Mouse (Mus musculus): ENCODE data around the gene Zmym1. TPM values are rescaled to one million over a fixed set of nuclear protein-coding genes. Genes with fewer than 3 reads are reported as not detected.
A peak's percentile ranks its signal among the peaks of the same experiment; 100 is the strongest.

The Zmym1 gene
- polyA plus RNA-seq, 1 experiment from 2014 or later = 22.5 TPM

DNA sequence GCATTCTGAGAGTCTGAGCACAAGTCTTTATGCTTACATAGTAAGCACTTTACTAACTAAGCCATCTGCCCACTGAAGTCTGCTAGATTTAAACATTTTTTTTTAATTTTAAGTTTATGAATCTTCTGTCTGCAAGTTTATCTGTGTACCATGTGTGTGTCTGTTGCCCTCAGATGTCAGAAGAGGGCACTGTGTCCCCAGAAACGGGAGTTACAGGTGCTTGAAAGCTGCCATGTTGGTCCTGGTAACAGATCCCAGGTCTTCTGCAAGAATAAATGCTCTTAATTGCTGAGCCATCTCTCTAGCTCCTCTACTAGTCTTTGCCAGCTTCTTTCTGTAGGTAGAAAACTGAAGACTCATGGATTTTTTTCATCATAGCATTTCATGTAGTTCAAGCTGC, 14.0 kb upstream of the Zmym1 start:
- WGBS = 68% methylated on average over 1 of the region's 1 CpGs

DNA sequence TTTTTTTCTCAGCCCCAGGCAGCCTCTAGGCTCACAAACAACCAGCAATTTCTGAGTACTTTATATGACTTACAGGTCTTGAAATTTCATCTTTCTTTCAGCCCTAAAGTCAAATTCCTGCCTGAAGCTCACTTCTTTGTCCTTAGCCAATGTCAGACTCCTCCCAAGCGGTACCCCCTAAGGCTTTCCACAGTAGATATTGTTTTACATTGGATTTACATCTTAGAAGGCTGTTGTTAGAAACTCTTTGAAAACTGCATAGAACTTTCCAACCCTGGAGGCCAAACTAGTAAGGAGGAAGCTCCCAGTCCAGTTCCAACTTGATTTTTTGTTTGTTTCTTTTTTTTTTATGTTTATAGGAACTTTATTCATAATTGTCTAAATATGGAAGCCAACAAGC, 3.1 kb upstream of the Zmym1 start:
- no peaks in the 10 kb centered on the region for H3K27me3 ChIP-seq (ENCODE audit: insufficient read depth, low read length)
- no peak overlapping the region for H3K4me3 ChIP-seq (ENCODE audit: low read length)
- no peak overlapping the region for H3K27ac ChIP-seq (ENCODE audit: low read length)
- ATAC-seq (ENCODE audit: low FRiP score, low TSS enrichment) = no peak
- no peak overlapping the region for H3K9ac ChIP-seq (replicated peaks; ENCODE audit: low read length)
- H3K4me2 ChIP-seq (replicated peaks; ENCODE audit: low read depth, low read length) = no peak overlapping the region
- WGBS = 63% methylated on average over 1 of the region's 1 CpGs
- H3K4me1 ChIP-seq (ENCODE audit: insufficient read depth, low read length) = peaks cover 4% of the 10 kb centered on the region; the same call in 1 of the 2 replicates
- H3K36me3 ChIP-seq (ENCODE audit: insufficient read depth, low read length) = peaks cover 4% of the 10 kb centered on the region; the same call in 1 of the 2 replicates
- peaks cover 5% of the 10 kb centered on the region; the same call in 1 of the 2 replicates for H3K9me3 ChIP-seq (ENCODE audit: low read length)

More for the DNA sequence above, 14.0 kb upstream of the Zmym1 start:
- no peak for ATAC-seq (ENCODE audit: low FRiP score, low TSS enrichment)
- H3K27me3 ChIP-seq (ENCODE audit: insufficient read depth, low read length) = no peaks in the 10 kb centered on the region
- H3K4me3 ChIP-seq (ENCODE audit: low read length) = no peak overlapping the region
- no peak overlapping the region for H3K4me2 ChIP-seq (replicated peaks; ENCODE audit: low read depth, low read length)
- no peaks in the 10 kb centered on the region; the same call in 1 of the 2 replicates for H3K9me3 ChIP-seq (ENCODE audit: low read length)
- no peak overlapping the region for H3K27ac ChIP-seq (ENCODE audit: low read length)
- H3K36me3 ChIP-seq (ENCODE audit: insufficient read depth, low read length) = no peaks in the 10 kb centered on the region
- H3K9ac ChIP-seq (replicated peaks; ENCODE audit: low read length) = no peak overlapping the region
- peaks cover 6% of the 10 kb centered on the region; the same call in 1 of the 2 replicates for H3K4me1 ChIP-seq (ENCODE audit: insufficient read depth, low read length)

DNA sequence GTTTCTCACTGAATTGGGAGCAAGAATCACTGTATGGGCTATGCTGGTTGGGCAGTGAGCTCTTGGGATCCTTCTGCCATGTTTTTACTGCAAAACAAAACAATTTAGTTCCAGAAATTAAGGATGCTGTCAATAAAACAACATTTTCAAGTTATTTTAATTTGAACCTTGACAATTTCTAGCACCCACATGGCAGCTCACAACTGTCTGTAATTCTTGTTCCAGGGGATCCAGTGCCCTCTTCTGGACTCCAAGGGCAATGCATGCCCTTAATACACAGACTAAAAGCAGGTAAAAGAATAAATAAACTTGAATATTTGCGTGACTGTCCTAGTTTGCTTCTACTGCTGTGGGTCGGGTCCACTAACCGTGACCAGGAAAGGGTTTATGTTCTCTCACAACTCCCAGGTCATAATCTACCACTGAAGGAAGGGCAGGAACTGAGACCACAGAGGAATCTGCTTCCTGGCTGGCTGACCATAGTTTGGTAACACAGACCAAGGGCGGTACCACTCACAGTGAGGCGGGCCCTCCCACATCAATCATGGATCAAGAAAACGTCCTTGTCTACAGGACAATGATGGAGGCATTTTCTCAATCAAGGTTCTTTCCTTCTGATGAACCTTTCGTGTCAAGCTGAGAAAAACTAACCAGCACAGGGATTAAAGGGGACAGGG, 6.3 kb downstream of the Zmym1 start:
- Histone ChIP-seq H3K4me2 (replicated peaks; ENCODE audit: low read depth, low read length) (no peak overlapping the region), H3K9ac (replicated peaks; ENCODE audit: low read length) (no peak overlapping the region), H3K27me3 (ENCODE audit: insufficient read depth, low read length) (no peaks in the 10 kb centered on the region), H3K4me1 (ENCODE audit: insufficient read depth, low read length) (no peaks in the 10 kb centered on the region), H3K4me3 (ENCODE audit: low read length) (no peak overlapping the region), H3K9me3 (ENCODE audit: low read length) (no peaks in the 10 kb centered on the region), H3K36me3 (ENCODE audit: insufficient read depth, low read length) (peaks cover 37% of the 10 kb centered on the region), H3K27ac (ENCODE audit: low read length) (no peak overlapping the region)
- ATAC-seq (ENCODE audit: low FRiP score, low TSS enrichment) = no peak
- WGBS = 83% methylated on average over 7 of the region's 7 CpGs

DNA sequence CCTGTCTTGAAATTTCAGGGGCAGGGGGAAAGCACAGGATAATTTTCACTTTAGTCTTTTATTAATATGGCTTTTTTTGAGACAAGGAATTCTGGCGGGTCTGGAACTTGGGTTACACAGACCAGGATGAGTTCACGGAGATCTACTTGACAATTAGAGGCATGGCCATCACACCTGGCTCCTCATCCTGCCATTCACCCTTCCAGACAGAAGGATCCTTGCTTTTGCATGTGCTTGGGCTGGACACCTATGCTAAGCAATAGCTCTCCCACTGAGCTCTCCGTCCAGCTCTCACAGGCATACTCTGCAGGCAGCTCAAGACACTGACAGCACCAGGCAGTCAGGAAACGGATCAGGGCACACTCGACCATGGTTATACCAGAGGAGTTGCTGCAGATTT, 7.9 kb downstream of the Zmym1 start:
- WGBS = 92% methylated on average over 5 of the region's 5 CpGs

DNA sequence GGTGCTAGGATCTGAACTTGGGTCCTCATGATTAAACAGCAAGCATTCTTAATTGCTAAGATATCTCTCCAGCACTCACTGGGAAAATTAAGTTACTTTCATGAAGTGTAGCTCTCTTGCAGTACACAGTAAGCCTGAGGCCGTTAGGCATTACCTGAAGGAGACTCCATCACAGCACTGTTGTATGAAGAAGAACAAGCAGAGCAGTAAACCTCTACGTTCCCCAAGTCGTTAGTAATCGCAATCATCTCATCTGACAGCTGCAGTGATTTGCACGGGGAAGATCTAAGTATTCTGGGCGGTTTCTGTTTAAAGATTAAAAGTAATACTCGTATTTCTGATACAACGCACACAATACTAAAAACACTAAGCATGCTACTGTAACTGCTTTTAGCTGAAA, 9.8 kb downstream of the Zmym1 start:
- Histone ChIP-seq H3K27ac (ENCODE audit: low read length) (no peak overlapping the region), H3K36me3 (ENCODE audit: insufficient read depth, low read length) (peaks cover 46% of the 10 kb centered on the region), H3K4me1 (ENCODE audit: insufficient read depth, low read length) (no peaks in the 10 kb centered on the region), H3K9me3 (ENCODE audit: low read length) (no peaks in the 10 kb centered on the region), H3K4me2 (replicated peaks; ENCODE audit: low read depth, low read length) (no peak overlapping the region), H3K9ac (replicated peaks; ENCODE audit: low read length) (no peak overlapping the region), H3K4me3 (ENCODE audit: low read length) (no peak overlapping the region), H3K27me3 (ENCODE audit: insufficient read depth, low read length) (no peaks in the 10 kb centered on the region)
- 84% methylated on average over 8 of the region's 8 CpGs for WGBS
- no peak for ATAC-seq (ENCODE audit: low FRiP score, low TSS enrichment)

More for the DNA sequence above, 7.9 kb downstream of the Zmym1 start:
- Histone ChIP-seq H3K9ac (replicated peaks; ENCODE audit: low read length) (no peak overlapping the region), H3K4me1 (ENCODE audit: insufficient read depth, low read length) (no peaks in the 10 kb centered on the region), H3K27ac (ENCODE audit: low read length) (no peak overlapping the region), H3K4me3 (ENCODE audit: low read length) (no peak overlapping the region), H3K9me3 (ENCODE audit: low read length) (no peaks in the 10 kb centered on the region), H3K36me3 (ENCODE audit: insufficient read depth, low read length) (peaks cover 45% of the 10 kb centered on the region), H3K4me2 (replicated peaks; ENCODE audit: low read depth, low read length) (no peak overlapping the region), H3K27me3 (ENCODE audit: insufficient read depth, low read length) (no peaks in the 10 kb centered on the region)
- no peak for ATAC-seq (ENCODE audit: low FRiP score, low TSS enrichment)

DNA sequence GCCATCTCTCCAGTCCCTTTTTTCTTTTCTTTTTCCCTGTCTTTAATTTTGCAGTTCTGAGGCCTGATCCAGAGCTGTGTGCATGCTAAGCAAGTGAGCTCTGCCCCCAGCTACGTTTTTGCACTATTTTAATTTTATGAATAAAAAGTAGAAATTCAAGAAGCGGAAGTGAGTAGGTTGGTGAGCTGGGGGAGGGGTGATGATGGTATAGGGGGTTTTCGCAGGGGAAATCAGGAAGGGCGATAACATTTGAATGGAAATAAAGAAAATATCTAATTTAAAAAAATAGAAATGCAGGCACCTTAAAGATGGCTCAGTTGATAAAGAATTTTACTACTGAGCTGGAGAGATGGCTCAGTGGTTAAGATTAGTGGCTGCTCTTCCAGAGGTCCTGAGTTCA, 17.4 kb downstream of the Zmym1 start:
- WGBS = 82% methylated on average over 4 of the region's 4 CpGs
- H3K4me1 ChIP-seq (ENCODE audit: insufficient read depth, low read length) = no peaks in the 10 kb centered on the region
- H3K27ac ChIP-seq (ENCODE audit: low read length) = no peak overlapping the region
- H3K27me3 ChIP-seq (ENCODE audit: insufficient read depth, low read length) = no peaks in the 10 kb centered on the region
- H3K36me3 ChIP-seq (ENCODE audit: insufficient read depth, low read length) = peaks cover 46% of the 10 kb centered on the region
- no peak overlapping the region for H3K4me2 ChIP-seq (replicated peaks; ENCODE audit: low read depth, low read length)
- H3K9me3 ChIP-seq (ENCODE audit: low read length) = no peaks in the 10 kb centered on the region
- no peak for ATAC-seq (ENCODE audit: low FRiP score, low TSS enrichment)
- H3K9ac ChIP-seq (replicated peaks; ENCODE audit: low read length) = no peak overlapping the region
- H3K4me3 ChIP-seq (ENCODE audit: low read length) = no peak overlapping the region

DNA sequence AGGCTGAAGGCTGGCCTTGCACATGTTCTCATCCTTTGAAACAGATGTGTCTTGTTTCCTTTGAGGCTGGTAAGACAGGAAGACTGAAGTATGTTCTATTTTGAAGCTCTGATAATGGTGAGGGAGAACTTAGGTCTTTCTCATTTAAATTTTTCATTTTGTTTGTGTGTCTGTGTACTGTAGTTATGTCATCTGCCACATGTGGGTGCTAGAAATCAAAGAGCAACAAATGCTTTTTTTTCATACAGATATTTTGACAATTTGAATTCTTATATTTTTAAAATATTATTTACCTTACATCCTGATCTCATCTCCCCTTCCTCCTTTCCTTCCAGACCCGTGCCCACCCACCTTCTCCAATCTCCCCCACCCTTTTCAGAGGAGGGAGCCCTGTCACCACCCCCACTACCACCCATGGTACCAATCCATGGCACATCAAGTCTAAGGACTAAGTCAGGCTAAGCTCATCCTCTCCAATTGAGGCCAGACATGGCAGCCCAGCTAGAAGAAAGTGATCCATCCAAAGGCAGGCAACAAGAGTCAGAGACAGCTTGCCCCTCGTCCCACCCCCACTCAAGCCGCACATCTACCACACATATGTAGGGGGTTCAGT, 21.0 kb downstream of the Zmym1 start:
- no peak overlapping the region for H3K4me2 ChIP-seq (replicated peaks; ENCODE audit: low read depth, low read length)
- H3K4me1 ChIP-seq (ENCODE audit: insufficient read depth, low read length) = no peaks in the 10 kb centered on the region
- 66% methylated on average over 3 of the region's 3 CpGs for WGBS
- no peaks in the 10 kb centered on the region for H3K9me3 ChIP-seq (ENCODE audit: low read length)
- H3K36me3 ChIP-seq (ENCODE audit: insufficient read depth, low read length) = peaks cover 50% of the 10 kb centered on the region
- no peaks in the 10 kb centered on the region for H3K27me3 ChIP-seq (ENCODE audit: insufficient read depth, low read length)
- H3K4me3 ChIP-seq (ENCODE audit: low read length) = no peak overlapping the region
- 0 out of 2 replicates have a peak overlapping the region, but pooled peaks have one; percentile 18 for H3K27ac ChIP-seq (ENCODE audit: low read length)
- no peak overlapping the region for H3K9ac ChIP-seq (replicated peaks; ENCODE audit: low read length)
- ATAC-seq (ENCODE audit: low FRiP score, low TSS enrichment) = peak; percentile 65; the same call in 1 of the 2 replicates

DNA sequence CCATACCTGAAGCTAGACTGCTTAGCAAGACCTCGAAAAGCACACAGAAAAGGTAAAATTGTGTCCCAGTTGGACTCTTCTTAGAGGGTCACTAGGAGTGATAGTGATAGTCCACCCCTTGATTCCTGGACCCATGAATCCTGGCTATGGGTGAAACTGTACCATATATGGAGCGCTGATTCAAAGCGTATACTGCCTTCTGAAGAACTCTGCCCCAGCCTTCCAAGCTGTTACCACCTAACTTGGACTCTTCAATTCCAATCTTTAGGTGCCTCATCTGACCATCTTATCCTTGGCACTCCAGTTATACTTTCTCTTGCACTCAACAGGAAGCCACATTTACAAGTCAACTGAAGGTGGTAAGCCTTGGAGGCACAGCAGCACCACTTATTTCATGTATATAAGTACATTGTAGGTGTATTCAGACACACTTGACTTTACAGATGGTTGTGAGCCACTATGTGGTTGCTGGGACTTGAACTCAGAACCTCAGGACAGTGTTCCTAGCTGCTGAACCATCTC, 22.1 kb downstream of the Zmym1 start:
- no peaks in the 10 kb centered on the region for H3K4me1 ChIP-seq (ENCODE audit: insufficient read depth, low read length)
- H3K4me3 ChIP-seq (ENCODE audit: low read length) = no peak overlapping the region
- H3K9ac ChIP-seq (replicated peaks; ENCODE audit: low read length) = no peak overlapping the region
- ATAC-seq (ENCODE audit: low FRiP score, low TSS enrichment) = no peak
- no peaks in the 10 kb centered on the region for H3K9me3 ChIP-seq (ENCODE audit: low read length)
- H3K4me2 ChIP-seq (replicated peaks; ENCODE audit: low read depth, low read length) = no peak overlapping the region
- H3K36me3 ChIP-seq (ENCODE audit: insufficient read depth, low read length) = peaks cover 50% of the 10 kb centered on the region
- H3K27me3 ChIP-seq (ENCODE audit: insufficient read depth, low read length) = no peaks in the 10 kb centered on the region
- 84% methylated on average over 3 of the region's 3 CpGs for WGBS
- no peak overlapping the region for H3K27ac ChIP-seq (ENCODE audit: low read length)

DNA sequence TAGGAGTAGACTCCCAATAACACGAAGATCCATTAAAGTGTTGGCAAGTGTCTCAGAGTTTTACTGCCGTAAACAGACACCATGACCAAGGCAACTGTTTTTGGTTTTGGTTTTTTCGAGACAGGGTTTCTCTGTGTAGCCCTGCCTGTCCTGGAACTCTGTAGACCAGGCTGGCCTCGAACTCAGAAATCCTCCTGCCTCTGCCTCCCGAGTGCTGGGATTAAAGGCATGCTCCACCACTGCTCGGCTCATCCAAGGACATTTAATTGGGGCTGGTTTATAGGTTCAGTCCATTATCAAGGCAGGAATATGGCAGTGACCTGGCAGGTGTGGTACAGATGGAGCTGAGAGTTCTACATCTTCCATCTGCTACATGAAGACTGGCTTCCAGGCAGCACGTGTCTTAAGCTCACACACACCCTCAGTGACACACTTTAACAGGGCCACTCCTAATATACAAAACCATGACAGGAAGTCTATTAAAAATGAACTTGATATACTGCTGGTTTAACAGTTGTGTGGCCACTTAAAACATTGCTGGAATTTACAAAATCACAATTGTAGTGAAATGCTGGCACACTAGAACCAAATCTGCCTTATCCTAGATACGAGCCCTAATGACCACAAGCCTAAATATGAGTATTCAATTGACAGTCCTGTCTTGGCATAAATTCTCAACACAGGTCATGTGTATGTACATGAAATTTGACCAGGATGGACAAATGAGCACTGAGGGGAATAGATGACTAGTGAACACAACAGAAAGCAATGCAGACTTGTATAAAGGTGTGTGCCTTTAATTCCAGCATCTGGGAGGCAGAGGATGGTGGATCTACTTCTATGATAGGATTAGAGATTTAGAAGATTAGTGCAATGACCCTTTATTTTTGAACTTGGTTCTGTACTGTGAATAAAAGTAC, 22.8 kb downstream of the Zmym1 start:
- no peaks in the 10 kb centered on the region for H3K27me3 ChIP-seq (ENCODE audit: insufficient read depth, low read length)
- no peaks in the 10 kb centered on the region for H3K9me3 ChIP-seq (ENCODE audit: low read length)
- no peak overlapping the region for H3K4me2 ChIP-seq (replicated peaks; ENCODE audit: low read depth, low read length)
- H3K27ac ChIP-seq (ENCODE audit: low read length) = no peak overlapping the region
- no peak overlapping the region for H3K9ac ChIP-seq (replicated peaks; ENCODE audit: low read length)
- WGBS = 77% methylated on average over 8 of the region's 8 CpGs
- no peak for ATAC-seq (ENCODE audit: low FRiP score, low TSS enrichment)
- H3K4me3 ChIP-seq (ENCODE audit: low read length) = no peak overlapping the region
- no peaks in the 10 kb centered on the region for H3K4me1 ChIP-seq (ENCODE audit: insufficient read depth, low read length)
- H3K36me3 ChIP-seq (ENCODE audit: insufficient read depth, low read length) = peaks cover 54% of the 10 kb centered on the region
